Mouse (Mus musculus) C2C12 (cell line): ENCODE data around the gene Tctex1d4. TPM values are rescaled to one million over a fixed set of nuclear protein-coding genes. Genes with fewer than 3 reads are reported as not detected.

ENCODE experiments used
- H3K27me3 ChIP-seq: one replicate; pipeline ENCODE4 v1.6.1; 2011; ENCODE audit not compliant: control insufficient read depth, insufficient read depth, insufficient read length
- H3K36me3 ChIP-seq: one replicate; pipeline ENCODE4 v1.6.1; 2011; ENCODE audit not compliant: control insufficient read depth, insufficient read depth
- H3K4me3 ChIP-seq: one replicate; pipeline ENCODE4 v1.5.1; 2011; ENCODE audit warnings: mild to moderate bottlenecking, control low read depth; ENCODE audit not compliant: poor library complexity, insufficient read depth, severe bottlenecking
- H3K79me2 ChIP-seq: one replicate; pipeline ENCODE4 v1.6.1; 2011; ENCODE audit not compliant: control insufficient read depth, insufficient read depth
- H3K79me3 ChIP-seq: one replicate; pipeline ENCODE4 v1.6.1; 2011; ENCODE audit warnings: low read depth, control low read depth
- H3ac ChIP-seq: one replicate; pipeline ENCODE3; 2011; ENCODE audit warnings: low read depth; ENCODE audit not compliant: control insufficient read depth, insufficient read length
- CEBPB ChIP-seq: IDR thresholded peaks from one replicate; pipeline ENCODE4 v1.6.1; 2011; ENCODE audit warnings: low read depth, mild to moderate bottlenecking, control low read depth, moderate library complexity
- CTCF ChIP-seq: IDR thresholded peaks from one replicate; pipeline ENCODE4 v1.5.1; 2011; ENCODE audit not compliant: control insufficient read depth, insufficient read depth, insufficient read length
- FOSL1 ChIP-seq: IDR thresholded peaks from one replicate; pipeline ENCODE4 v1.8.0; 2011; ENCODE audit warnings: mild to moderate bottlenecking, low read length; ENCODE audit not compliant: poor library complexity, insufficient read depth, severe bottlenecking
- MAX ChIP-seq: IDR thresholded peaks from one replicate; pipeline ENCODE4 v1.6.1; 2011; ENCODE audit warnings: mild to moderate bottlenecking, control low read depth
- MYOD1 ChIP-seq: IDR thresholded peaks from one replicate; pipeline ENCODE4 v1.6.1; 2011; ENCODE audit warnings: low read depth; ENCODE audit not compliant: control insufficient read depth, insufficient read length
- MYOG ChIP-seq: IDR thresholded peaks from one replicate; pipeline ENCODE4 v1.6.1; 2011; ENCODE audit not compliant: control insufficient read depth, insufficient read length; ENCODE audit errors: extremely low read depth
- USF1 ChIP-seq: IDR thresholded peaks from one replicate; pipeline ENCODE4 v1.6.1; 2011; ENCODE audit warnings: low read depth, mild to moderate bottlenecking, control low read depth, moderate library complexity
- polyA plus RNA-seq: library from polyadenylated mRNA; unstranded; fragments of >200 nt; fragmentation: generic; extraction: Trizol; gene quantifications from one replicate; pipeline ENCODE4 v1.2.1, GENCODE M21; 2012; ENCODE audit warnings: missing spikeins

Gene Tctex1d4
- polyA plus RNA-seq, 1 experiment: 0.12 TPM

- Histone ChIP-seq H3K36me3 (no peaks in the 10 kb centered on the region), H3K27me3 (peaks cover 13% of the 10 kb centered on the region), H3K4me3 (no peak overlapping the region), H3K79me2 (no peaks in the 10 kb centered on the region), H3K79me3 (no peaks in the 10 kb centered on the region), H3ac (no peak overlapping the region)
- no peak for TF ChIP-seq MYOG
- no peak for TF ChIP-seq CEBPB
- no peak for TF ChIP-seq FOSL1
- no peak for TF ChIP-seq MAX
- no peak for TF ChIP-seq CTCF
- no peak for TF ChIP-seq USF1
- no peak for TF ChIP-seq MYOD1
These were observed 29.9 kb upstream of the Tctex1d4 start for GRCm38 (mm10) chr4:117096666-117097065.

DNA sequence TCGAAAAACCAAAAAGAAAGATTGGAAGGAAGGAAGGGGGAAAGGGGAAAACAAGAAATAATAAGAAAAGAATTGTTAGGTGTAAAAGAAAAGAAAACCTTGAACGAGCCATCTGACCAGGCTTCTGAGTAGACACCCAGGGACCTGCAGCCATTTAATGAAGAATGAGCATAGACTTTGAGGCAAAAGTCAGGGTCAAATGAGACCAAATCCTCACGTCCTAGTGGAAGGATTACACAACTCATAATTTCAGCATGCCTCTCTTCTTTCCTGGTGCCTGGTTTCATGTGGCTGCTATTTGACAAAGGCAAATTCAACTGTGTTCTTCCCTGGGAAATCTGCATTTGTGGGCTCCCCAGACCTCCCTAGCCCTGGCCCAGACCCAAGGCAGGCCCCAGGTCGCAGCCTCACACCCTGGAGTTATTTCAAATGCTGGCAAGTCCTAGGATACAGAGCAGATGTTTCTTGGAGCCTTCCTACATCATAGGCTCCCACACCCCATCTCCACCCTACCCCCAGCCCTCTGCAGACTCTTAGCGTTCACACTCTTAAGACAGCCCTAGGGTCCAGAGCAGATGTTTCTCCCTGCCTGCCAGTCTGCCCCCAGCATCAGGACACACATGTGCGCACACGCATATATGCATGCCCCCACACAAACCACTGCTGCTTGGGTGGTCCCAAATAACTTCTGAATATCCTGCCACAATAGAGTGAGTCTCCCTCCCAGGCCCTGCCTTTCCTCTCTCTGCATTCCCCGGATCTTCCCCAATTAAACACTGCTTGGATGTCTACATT, 28.4 kb upstream of the Tctex1d4 start:
- no peaks in the 10 kb centered on the region for H3K36me3 ChIP-seq
- peaks cover 13% of the 10 kb centered on the region for H3K27me3 ChIP-seq
- H3K4me3 ChIP-seq: no peak overlapping the region
- H3K79me2 ChIP-seq: no peaks in the 10 kb centered on the region
- no peak overlapping the region for H3ac ChIP-seq
- no peaks in the 10 kb centered on the region for H3K79me3 ChIP-seq
- TF ChIP-seq MYOG (no peak), MYOD1 (no peak), MAX (no peak), USF1 (no peak), CTCF (no peak)

DNA sequence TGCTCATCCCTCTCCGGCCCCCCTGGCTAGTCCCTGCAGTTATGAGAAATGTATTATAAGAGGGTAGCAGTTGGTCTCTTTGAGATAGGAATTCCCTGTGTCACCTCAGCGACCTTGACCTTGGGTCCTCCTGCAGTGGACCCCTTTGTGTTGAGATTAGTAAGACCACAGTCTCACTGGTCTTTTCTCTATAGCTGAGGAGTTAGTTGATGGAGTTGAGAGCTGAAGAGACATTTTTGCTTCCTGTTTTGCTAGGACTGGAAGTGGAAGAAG, 27.9 kb upstream of the Tctex1d4 start:
- Histone ChIP-seq H3ac (no peak overlapping the region), H3K27me3 (peaks cover 13% of the 10 kb centered on the region), H3K79me3 (no peaks in the 10 kb centered on the region), H3K4me3 (no peak overlapping the region), H3K79me2 (no peaks in the 10 kb centered on the region), H3K36me3 (no peaks in the 10 kb centered on the region)
- TF ChIP-seq CTCF (no peak), MAX (no peak), FOSL1 (no peak)

GRCm38 (mm10) chr4:117100036-117100435, 26.6 kb upstream of the Tctex1d4 start:
- TF ChIP-seq MAX (no peak), CTCF (no peak), FOSL1 (no peak), USF1 (no peak), MYOG (no peak), CEBPB (no peak), MYOD1 (no peak)
- Histone ChIP-seq H3ac (no peak overlapping the region), H3K27me3 (peaks cover 13% of the 10 kb centered on the region), H3K4me3 (no peak overlapping the region), H3K36me3 (no peaks in the 10 kb centered on the region), H3K79me3 (no peaks in the 10 kb centered on the region), H3K79me2 (no peaks in the 10 kb centered on the region)

- H3K36me3 ChIP-seq: no peaks in the 10 kb centered on the region
- TF ChIP-seq MYOG (no peak), CTCF (no peak), FOSL1 (no peak), USF1 (no peak), MAX (no peak), MYOD1 (no peak), CEBPB (no peak)
- no peak overlapping the region for H3K4me3 ChIP-seq
- no peaks in the 10 kb centered on the region for H3K79me2 ChIP-seq
- H3ac ChIP-seq: no peak overlapping the region
- H3K79me3 ChIP-seq: no peaks in the 10 kb centered on the region
- peaks cover 6% of the 10 kb centered on the region for H3K27me3 ChIP-seq
These were observed 25.4 kb upstream of the Tctex1d4 start for GRCm38 (mm10) chr4:117101218-117101617.

- H3K79me3 ChIP-seq: no peaks in the 10 kb centered on the region
- no peaks in the 10 kb centered on the region for H3K79me2 ChIP-seq
- H3ac ChIP-seq: no peak overlapping the region
- no peak overlapping the region for H3K4me3 ChIP-seq
- TF ChIP-seq CTCF (peak; percentile 7), USF1 (no peak)
- no peaks in the 10 kb centered on the region for H3K27me3 ChIP-seq
- H3K36me3 ChIP-seq: no peaks in the 10 kb centered on the region
These were observed 21.9 kb upstream of the Tctex1d4 start for GRCm38 (mm10) chr4:117104672-117105071.
